Mouse (Mus musculus): ENCODE measurements around the gene Gm11237. TPM values are rescaled to one million over a fixed set of nuclear protein-coding genes. Genes with fewer than 3 reads are reported as not detected.
"Not testable (repeated sequence)": the region's sequence is repeated elsewhere in the genome, so short reads cannot be mapped to it uniquely, and the experiment has no call there.

Gene Gm11237
- total RNA-seq (2021) = not detected
- 0.18 TPM in 1 of 2 replicates, not detected in the other for polyA plus RNA-seq (2012; rRNA removed)
- long read RNA-seq = 0 reads

- H3K4me3 ChIP-seq; H3K36me3 ChIP-seq (ENCODE audit: control insufficient read depth, insufficient read depth, low read length); H3K27me3 ChIP-seq (ENCODE audit: control insufficient read depth, insufficient read depth, low read length); H3K9ac ChIP-seq (ENCODE audit: low read depth, low read length); H3K79me2 ChIP-seq (replicated peaks; ENCODE audit: control insufficient read depth, insufficient read depth, low read length); H3K4me1 ChIP-seq (ENCODE audit: control insufficient read depth, insufficient read depth, low read length); DNase-seq; H3K27ac ChIP-seq; intact Hi-C loops (cut with DNase I): not testable (repeated sequence)
- WGBS = no CpG with 5 or more reads among the region's 3 CpGs
Measured at GRCm38 (mm10) chr4:73622684-73623083, at the start of gene Gm11237. Gm11237 (plus strand) TSS chr4:73622984.

GRCm38 (mm10) chr4:73599248-73599647, 23.5 kb upstream of the Gm11237 start:
- no peaks in the 10 kb centered on the region for H3K36me3 ChIP-seq (ENCODE audit: control insufficient read depth, insufficient read depth, low read length)
- no peaks in the 10 kb centered on the region for H3K4me1 ChIP-seq (ENCODE audit: control insufficient read depth, insufficient read depth, low read length)
- TF ChIP-seq EP300 (IDR thresholded peaks at IDR 0.05; ENCODE audit: insufficient read depth, low read depth, low read length) (no peak), CTCF (IDR thresholded peaks at IDR 0.05) (peak; percentile 43)
- no peak overlapping the region for H3K9ac ChIP-seq (ENCODE audit: low read depth, low read length)
- DNase-seq = no peak
- intact Hi-C loops (cut with DNase I) = no loop called here
- WGBS = 9% methylated on average over 3 of the region's 3 CpGs
- no peak overlapping the region for H3K4me3 ChIP-seq
- H3K79me2 ChIP-seq (replicated peaks; ENCODE audit: control insufficient read depth, insufficient read depth, low read length) = no peaks in the 10 kb centered on the region
- H3K27me3 ChIP-seq (ENCODE audit: control insufficient read depth, insufficient read depth, low read length) = no peaks in the 10 kb centered on the region
- H3K27ac ChIP-seq = no peak overlapping the region

GRCm38 (mm10) chr4:73607581-73607980, 15.2 kb upstream of the Gm11237 start, which contains the start of gene Gm11238:
Gm11238 (plus strand) TSS chr4:73607881.
- H3K36me3 ChIP-seq (ENCODE audit: control insufficient read depth, insufficient read depth, low read length); H3K27ac ChIP-seq; intact Hi-C loops (cut with DNase I); H3K79me2 ChIP-seq (replicated peaks; ENCODE audit: control insufficient read depth, insufficient read depth, low read length); H3K9ac ChIP-seq (ENCODE audit: low read depth, low read length); DNase-seq; H3K4me3 ChIP-seq; H3K27me3 ChIP-seq (ENCODE audit: control insufficient read depth, insufficient read depth, low read length); H3K4me1 ChIP-seq (ENCODE audit: control insufficient read depth, insufficient read depth, low read length): not testable (repeated sequence)
- no CpG with 5 or more reads among the region's 3 CpGs for WGBS

GRCm38 (mm10) chr4:73637821-73638220, 15.0 kb downstream of the Gm11237 start, which contains the start of gene Gm11236:
Gm11236 (plus strand) TSS chr4:73638121.
- H3K79me2 ChIP-seq (replicated peaks; ENCODE audit: control insufficient read depth, insufficient read depth, low read length); H3K4me3 ChIP-seq; H3K27me3 ChIP-seq (ENCODE audit: control insufficient read depth, insufficient read depth, low read length); H3K36me3 ChIP-seq (ENCODE audit: control insufficient read depth, insufficient read depth, low read length); H3K9ac ChIP-seq (ENCODE audit: low read depth, low read length); intact Hi-C loops (cut with DNase I); H3K27ac ChIP-seq; H3K4me1 ChIP-seq (ENCODE audit: control insufficient read depth, insufficient read depth, low read length); DNase-seq: not testable (repeated sequence)
- WGBS = no CpG with 5 or more reads among the region's 4 CpGs

GRCm38 (mm10) chr4:73661864-73662263, 39.1 kb downstream of the Gm11237 start:
- H3K27ac ChIP-seq; H3K79me2 ChIP-seq (replicated peaks; ENCODE audit: control insufficient read depth, insufficient read depth, low read length); intact Hi-C loops (cut with DNase I); H3K4me3 ChIP-seq; H3K27me3 ChIP-seq (ENCODE audit: control insufficient read depth, insufficient read depth, low read length); H3K4me1 ChIP-seq (ENCODE audit: control insufficient read depth, insufficient read depth, low read length); H3K9ac ChIP-seq (ENCODE audit: low read depth, low read length); H3K36me3 ChIP-seq (ENCODE audit: control insufficient read depth, insufficient read depth, low read length): not testable (repeated sequence)
- WGBS = 69% methylated on average over 4 of the region's 4 CpGs
- peak in 1 of 2 experiments; percentile 12 for DNase-seq

- H3K27ac ChIP-seq; H3K4me1 ChIP-seq (ENCODE audit: control insufficient read depth, insufficient read depth, low read length); H3K79me2 ChIP-seq (replicated peaks; ENCODE audit: control insufficient read depth, insufficient read depth, low read length); H3K9ac ChIP-seq (ENCODE audit: low read depth, low read length); H3K4me3 ChIP-seq; intact Hi-C loops (cut with DNase I); DNase-seq; H3K27me3 ChIP-seq (ENCODE audit: control insufficient read depth, insufficient read depth, low read length); H3K36me3 ChIP-seq (ENCODE audit: control insufficient read depth, insufficient read depth, low read length): not testable (repeated sequence)
- no CpG with 5 or more reads among the region's 4 CpGs for WGBS
Measured at GRCm38 (mm10) chr4:73668054-73668453, 45.3 kb downstream of the Gm11237 start, which contains the start of gene Gm11239. Gm11239 (plus strand) TSS chr4:73668354.

Other genes with a start within 250 kb of the Gm11237 start
- gene Gm11487, start 217.9 kb upstream of the Gm11237 start, total RNA-seq (2021) = not detected
- gene Gm11487, start 217.9 kb upstream of the Gm11237 start, polyA plus RNA-seq (2012; rRNA removed) = not detected in 2 replicates
- not detected for gene Gm11238, start 15.1 kb upstream of the Gm11237 start, total RNA-seq (2021)
- gene Gm11238, start 15.1 kb upstream of the Gm11237 start, polyA plus RNA-seq (2012; rRNA removed) = not detected in 2 replicates
- gene Gm11236, start 15.1 kb downstream of the Gm11237 start, total RNA-seq (2021) = not detected
- gene Gm11236, start 15.1 kb downstream of the Gm11237 start, polyA plus RNA-seq (2012; rRNA removed) = 0.18 TPM in 1 of 2 replicates, not detected in the other
- not detected for gene Gm11239, start 45.4 kb downstream of the Gm11237 start, total RNA-seq (2021)
- gene Gm11239, start 45.4 kb downstream of the Gm11237 start, polyA plus RNA-seq (2012; rRNA removed) = not detected in 2 replicates
- not detected for gene Gm428, start 60.5 kb downstream of the Gm11237 start, total RNA-seq (2021)
- gene Gm428, start 60.5 kb downstream of the Gm11237 start, polyA plus RNA-seq (2012; rRNA removed) = not detected in 2 replicates
- gene Rasef, start 168.0 kb downstream of the Gm11237 start, total RNA-seq (2021) = under 1 TPM; 0.60 to 0.77 TPM
- 0.32 and 0.51 TPM in 2 replicates for gene Rasef, start 168.0 kb downstream of the Gm11237 start, polyA plus RNA-seq (2012; rRNA removed)

Measured in heart, adult 2 months (tissue).